Mouse (Mus musculus): ENCODE measurements around the gene Eea1. TPM values are rescaled to one million over a fixed set of nuclear protein-coding genes. Genes with fewer than 3 reads are reported as not detected.

Gene Eea1
- polyA plus RNA-seq, 1 experiment, result 3.6 TPM

- H3K79me2 ChIP-seq (ENCODE audit: control insufficient read depth, insufficient read depth), result peaks cover 85% of the 10 kb centered on the region
- H3K27me3 ChIP-seq (ENCODE audit: control insufficient read depth, insufficient read depth, insufficient read length), result no peaks in the 10 kb centered on the region
- H3ac ChIP-seq (ENCODE audit: control insufficient read depth, insufficient read length, low read depth), result no peak overlapping the region
- TF ChIP-seq CEBPB (IDR thresholded peaks at IDR 0.05; ENCODE audit: low read depth), result no peak
- no peak for TF ChIP-seq MYOD1 (IDR thresholded peaks at IDR 0.05; ENCODE audit: control insufficient read depth, insufficient read length, low read depth)
- no peak for TF ChIP-seq MAX (IDR thresholded peaks at IDR 0.05)
- no peak for TF ChIP-seq FOSL1 (IDR thresholded peaks at IDR 0.05; ENCODE audit: insufficient read depth, low read length, poor library complexity, severe bottlenecking)
- TF ChIP-seq USF1 (IDR thresholded peaks at IDR 0.05; ENCODE audit: low read depth), result no peak
- TF ChIP-seq MYOG (IDR thresholded peaks at IDR 0.05; ENCODE audit: control insufficient read depth, extremely low read depth, insufficient read length), result no peak
- no peak for TF ChIP-seq CTCF (IDR thresholded peaks at IDR 0.05; ENCODE audit: control insufficient read depth, insufficient read depth, insufficient read length)
- H3K79me3 ChIP-seq (ENCODE audit: low read depth), result peaks cover 57% of the 10 kb centered on the region
- H3K36me3 ChIP-seq (ENCODE audit: control insufficient read depth, insufficient read depth), result peaks cover 5% of the 10 kb centered on the region
- H3K4me3 ChIP-seq (ENCODE audit: insufficient read depth, poor library complexity, severe bottlenecking), result no peak overlapping the region
Observed at GRCm38 (mm10) chr10:95945086-95945485, 4.6 kb downstream of the Eea1 start.

GRCm38 (mm10) chr10:95949410-95949809 is 9.0 kb downstream of the Eea1 start:
- Histone ChIP-seq H3K27me3 (ENCODE audit: control insufficient read depth, insufficient read depth, insufficient read length) (no peaks in the 10 kb centered on the region), H3K79me2 (ENCODE audit: control insufficient read depth, insufficient read depth) (peaks cover 95% of the 10 kb centered on the region), H3K4me3 (ENCODE audit: insufficient read depth, poor library complexity, severe bottlenecking) (no peak overlapping the region), H3ac (ENCODE audit: control insufficient read depth, insufficient read length, low read depth) (no peak overlapping the region), H3K79me3 (ENCODE audit: low read depth) (peaks cover 52% of the 10 kb centered on the region), H3K36me3 (ENCODE audit: control insufficient read depth, insufficient read depth) (no peaks in the 10 kb centered on the region)
- no peak for TF ChIP-seq MYOD1 (IDR thresholded peaks at IDR 0.05; ENCODE audit: control insufficient read depth, insufficient read length, low read depth)
- TF ChIP-seq USF1 (IDR thresholded peaks at IDR 0.05; ENCODE audit: low read depth), result no peak
- no peak for TF ChIP-seq MAX (IDR thresholded peaks at IDR 0.05)
- no peak for TF ChIP-seq CTCF (IDR thresholded peaks at IDR 0.05; ENCODE audit: control insufficient read depth, insufficient read depth, insufficient read length)
- TF ChIP-seq MYOG (IDR thresholded peaks at IDR 0.05; ENCODE audit: control insufficient read depth, extremely low read depth, insufficient read length), result no peak
- TF ChIP-seq FOSL1 (IDR thresholded peaks at IDR 0.05; ENCODE audit: insufficient read depth, low read length, poor library complexity, severe bottlenecking), result no peak
- TF ChIP-seq CEBPB (IDR thresholded peaks at IDR 0.05; ENCODE audit: low read depth), result no peak

GRCm38 (mm10) chr10:95950194-95950593 is 9.7 kb downstream of the Eea1 start:
- H3K36me3 ChIP-seq (ENCODE audit: control insufficient read depth, insufficient read depth), result no peaks in the 10 kb centered on the region
- TF ChIP-seq MAX (IDR thresholded peaks at IDR 0.05), result no peak
- TF ChIP-seq MYOG (IDR thresholded peaks at IDR 0.05; ENCODE audit: control insufficient read depth, extremely low read depth, insufficient read length), result no peak
- no peak for TF ChIP-seq CTCF (IDR thresholded peaks at IDR 0.05; ENCODE audit: control insufficient read depth, insufficient read depth, insufficient read length)
- TF ChIP-seq CEBPB (IDR thresholded peaks at IDR 0.05; ENCODE audit: low read depth), result no peak
- no peak for TF ChIP-seq FOSL1 (IDR thresholded peaks at IDR 0.05; ENCODE audit: insufficient read depth, low read length, poor library complexity, severe bottlenecking)
- no peak for TF ChIP-seq MYOD1 (IDR thresholded peaks at IDR 0.05; ENCODE audit: control insufficient read depth, insufficient read length, low read depth)
- TF ChIP-seq USF1 (IDR thresholded peaks at IDR 0.05; ENCODE audit: low read depth), result no peak

GRCm38 (mm10) chr10:95950797-95951196 is 10.3 kb downstream of the Eea1 start:
- no peak overlapping the region for H3ac ChIP-seq (ENCODE audit: control insufficient read depth, insufficient read length, low read depth)
- TF ChIP-seq MYOD1 (IDR thresholded peaks at IDR 0.05; ENCODE audit: control insufficient read depth, insufficient read length, low read depth) (no peak), MYOG (IDR thresholded peaks at IDR 0.05; ENCODE audit: control insufficient read depth, extremely low read depth, insufficient read length) (no peak), MAX (IDR thresholded peaks at IDR 0.05) (no peak), CTCF (IDR thresholded peaks at IDR 0.05; ENCODE audit: control insufficient read depth, insufficient read depth, insufficient read length) (no peak), USF1 (IDR thresholded peaks at IDR 0.05; ENCODE audit: low read depth) (no peak), FOSL1 (IDR thresholded peaks at IDR 0.05; ENCODE audit: insufficient read depth, low read length, poor library complexity, severe bottlenecking) (no peak), CEBPB (IDR thresholded peaks at IDR 0.05; ENCODE audit: low read depth) (no peak)
- H3K79me3 ChIP-seq (ENCODE audit: low read depth), result peaks cover 56% of the 10 kb centered on the region
- peaks cover 98% of the 10 kb centered on the region for H3K79me2 ChIP-seq (ENCODE audit: control insufficient read depth, insufficient read depth)
- no peak overlapping the region for H3K4me3 ChIP-seq (ENCODE audit: insufficient read depth, poor library complexity, severe bottlenecking)
- H3K36me3 ChIP-seq (ENCODE audit: control insufficient read depth, insufficient read depth), result no peaks in the 10 kb centered on the region
- no peaks in the 10 kb centered on the region for H3K27me3 ChIP-seq (ENCODE audit: control insufficient read depth, insufficient read depth, insufficient read length)

More at GRCm38 (mm10) chr10:95950194-95950593, 9.7 kb downstream of the Eea1 start:
- Histone ChIP-seq H3K4me3 (ENCODE audit: insufficient read depth, poor library complexity, severe bottlenecking) (no peak overlapping the region), H3K79me3 (ENCODE audit: low read depth) (peaks cover 58% of the 10 kb centered on the region), H3K79me2 (ENCODE audit: control insufficient read depth, insufficient read depth) (peaks cover 98% of the 10 kb centered on the region), H3K27me3 (ENCODE audit: control insufficient read depth, insufficient read depth, insufficient read length) (no peaks in the 10 kb centered on the region), H3ac (ENCODE audit: control insufficient read depth, insufficient read length, low read depth) (no peak overlapping the region)

GRCm38 (mm10) chr10:95951346-95951745 is 10.9 kb downstream of the Eea1 start:
- Histone ChIP-seq H3K4me3 (ENCODE audit: insufficient read depth, poor library complexity, severe bottlenecking) (no peak overlapping the region), H3ac (ENCODE audit: control insufficient read depth, insufficient read length, low read depth) (no peak overlapping the region), H3K27me3 (ENCODE audit: control insufficient read depth, insufficient read depth, insufficient read length) (no peaks in the 10 kb centered on the region), H3K79me2 (ENCODE audit: control insufficient read depth, insufficient read depth) (peaks cover 98% of the 10 kb centered on the region), H3K79me3 (ENCODE audit: low read depth) (peaks cover 54% of the 10 kb centered on the region), H3K36me3 (ENCODE audit: control insufficient read depth, insufficient read depth) (no peaks in the 10 kb centered on the region)
- TF ChIP-seq MAX (IDR thresholded peaks at IDR 0.05) (no peak), CEBPB (IDR thresholded peaks at IDR 0.05; ENCODE audit: low read depth) (no peak), USF1 (IDR thresholded peaks at IDR 0.05; ENCODE audit: low read depth) (no peak)

- no peak overlapping the region for H3K4me3 ChIP-seq (ENCODE audit: insufficient read depth, poor library complexity, severe bottlenecking)
- no peaks in the 10 kb centered on the region for H3K27me3 ChIP-seq (ENCODE audit: control insufficient read depth, insufficient read depth, insufficient read length)
- no peak for TF ChIP-seq USF1 (IDR thresholded peaks at IDR 0.05; ENCODE audit: low read depth)
- no peak for TF ChIP-seq FOSL1 (IDR thresholded peaks at IDR 0.05; ENCODE audit: insufficient read depth, low read length, poor library complexity, severe bottlenecking)
- no peak for TF ChIP-seq MYOD1 (IDR thresholded peaks at IDR 0.05; ENCODE audit: control insufficient read depth, insufficient read length, low read depth)
- no peak for TF ChIP-seq MYOG (IDR thresholded peaks at IDR 0.05; ENCODE audit: control insufficient read depth, extremely low read depth, insufficient read length)
- no peak for TF ChIP-seq CEBPB (IDR thresholded peaks at IDR 0.05; ENCODE audit: low read depth)
- TF ChIP-seq CTCF (IDR thresholded peaks at IDR 0.05; ENCODE audit: control insufficient read depth, insufficient read depth, insufficient read length), result no peak
- no peak for TF ChIP-seq MAX (IDR thresholded peaks at IDR 0.05)
- H3K36me3 ChIP-seq (ENCODE audit: control insufficient read depth, insufficient read depth), result no peaks in the 10 kb centered on the region
- peaks cover 34% of the 10 kb centered on the region for H3K79me3 ChIP-seq (ENCODE audit: low read depth)
- H3K79me2 ChIP-seq (ENCODE audit: control insufficient read depth, insufficient read depth), result peaks cover 65% of the 10 kb centered on the region
- H3ac ChIP-seq (ENCODE audit: control insufficient read depth, insufficient read length, low read depth), result no peak overlapping the region
Observed at GRCm38 (mm10) chr10:95956629-95957028, 16.2 kb downstream of the Eea1 start.

All from C2C12 (cell line).